Mouse (Mus musculus): Measurements from ENCODE around the gene Pdk1.

The Pdk1 gene

GRCm38 (mm10) chr2:71872801-71873443, at the start of gene Pdk1:
Pdk1 (plus strand) TSS chr2:71873224.
- peak; percentile 89 to 95 for DNase-seq (ENCODE audit: low spot score in 2 of 2)

- DNase-seq (ENCODE audit: low spot score in 2 of 2), result no peak
Measured at GRCm38 (mm10) chr2:71824146-71824545, 48.9 kb upstream of the Pdk1 start.

GRCm38 (mm10) chr2:71827711-71828110, 45.3 kb upstream of the Pdk1 start:
- no peak for DNase-seq (ENCODE audit: low spot score in 2 of 2)

GRCm38 (mm10) chr2:71828928-71829327, 44.1 kb upstream of the Pdk1 start:
- DNase-seq (ENCODE audit: low spot score in 2 of 2), result no peak

- DNase-seq (ENCODE audit: low spot score in 2 of 2), result no peak
Measured at GRCm38 (mm10) chr2:71833626-71834025, 39.4 kb upstream of the Pdk1 start.

- DNase-seq (ENCODE audit: low spot score in 2 of 2), result no peak
Measured at GRCm38 (mm10) chr2:71834371-71834770, 38.7 kb upstream of the Pdk1 start.

GRCm38 (mm10) chr2:71835556-71835955, 37.5 kb upstream of the Pdk1 start:
- DNase-seq (ENCODE audit: low spot score in 2 of 2), result no peak

- DNase-seq (ENCODE audit: low spot score in 2 of 2), result no peak
Measured at GRCm38 (mm10) chr2:71836232-71836631, 36.8 kb upstream of the Pdk1 start.

GRCm38 (mm10) chr2:71837261-71837660, 35.8 kb upstream of the Pdk1 start:
- no peak for DNase-seq (ENCODE audit: low spot score in 2 of 2)

GRCm38 (mm10) chr2:71837791-71838190, 35.2 kb upstream of the Pdk1 start:
- DNase-seq (ENCODE audit: low spot score in 2 of 2), result peak; percentile 56 to 60

- no peak for DNase-seq (ENCODE audit: low spot score in 2 of 2)
Measured at GRCm38 (mm10) chr2:71843316-71843715, 29.7 kb upstream of the Pdk1 start.

GRCm38 (mm10) chr2:71844906-71845305, 28.1 kb upstream of the Pdk1 start:
- DNase-seq (ENCODE audit: low spot score in 2 of 2), result no peak

GRCm38 (mm10) chr2:71852161-71852560, 20.9 kb upstream of the Pdk1 start:
- peak in 1 of 2 experiments; percentile 58 for DNase-seq (ENCODE audit: low spot score in 2 of 2)

GRCm38 (mm10) chr2:71855076-71855475, 17.9 kb upstream of the Pdk1 start:
- no peak for DNase-seq (ENCODE audit: low spot score in 2 of 2)

- no peak for DNase-seq (ENCODE audit: low spot score in 2 of 2)
Measured at GRCm38 (mm10) chr2:71863531-71864173, 9.4 kb upstream of the Pdk1 start.

GRCm38 (mm10) chr2:71865022-71865421, 8.0 kb upstream of the Pdk1 start:
- DNase-seq (ENCODE audit: low spot score in 2 of 2), result peak; percentile 20 to 34

GRCm38 (mm10) chr2:71865935-71866334, 7.1 kb upstream of the Pdk1 start:
- no peak for DNase-seq (ENCODE audit: low spot score in 2 of 2)

GRCm38 (mm10) chr2:71866565-71866964, 6.5 kb upstream of the Pdk1 start:
- no peak for DNase-seq (ENCODE audit: low spot score in 2 of 2)

GRCm38 (mm10) chr2:71867019-71867418, 6.0 kb upstream of the Pdk1 start:
- DNase-seq (ENCODE audit: low spot score in 2 of 2), result no peak

- no peak for DNase-seq (ENCODE audit: low spot score in 2 of 2)
Measured at GRCm38 (mm10) chr2:71867480-71867879, 5.5 kb upstream of the Pdk1 start.

GRCm38 (mm10) chr2:71868256-71868655, 4.8 kb upstream of the Pdk1 start:
- DNase-seq (ENCODE audit: low spot score in 2 of 2), result no peak

GRCm38 (mm10) chr2:71872141-71872540, 883 bp upstream of the Pdk1 start:
- no peak for DNase-seq (ENCODE audit: low spot score in 2 of 2)

GRCm38 (mm10) chr2:71873474-71874322, 674 bp downstream of the Pdk1 start:
- no peak for DNase-seq (ENCODE audit: low spot score in 2 of 2)
